Mouse (Mus musculus): ENCODE measurements around the gene Scube3.

Gene Scube3

DNA sequence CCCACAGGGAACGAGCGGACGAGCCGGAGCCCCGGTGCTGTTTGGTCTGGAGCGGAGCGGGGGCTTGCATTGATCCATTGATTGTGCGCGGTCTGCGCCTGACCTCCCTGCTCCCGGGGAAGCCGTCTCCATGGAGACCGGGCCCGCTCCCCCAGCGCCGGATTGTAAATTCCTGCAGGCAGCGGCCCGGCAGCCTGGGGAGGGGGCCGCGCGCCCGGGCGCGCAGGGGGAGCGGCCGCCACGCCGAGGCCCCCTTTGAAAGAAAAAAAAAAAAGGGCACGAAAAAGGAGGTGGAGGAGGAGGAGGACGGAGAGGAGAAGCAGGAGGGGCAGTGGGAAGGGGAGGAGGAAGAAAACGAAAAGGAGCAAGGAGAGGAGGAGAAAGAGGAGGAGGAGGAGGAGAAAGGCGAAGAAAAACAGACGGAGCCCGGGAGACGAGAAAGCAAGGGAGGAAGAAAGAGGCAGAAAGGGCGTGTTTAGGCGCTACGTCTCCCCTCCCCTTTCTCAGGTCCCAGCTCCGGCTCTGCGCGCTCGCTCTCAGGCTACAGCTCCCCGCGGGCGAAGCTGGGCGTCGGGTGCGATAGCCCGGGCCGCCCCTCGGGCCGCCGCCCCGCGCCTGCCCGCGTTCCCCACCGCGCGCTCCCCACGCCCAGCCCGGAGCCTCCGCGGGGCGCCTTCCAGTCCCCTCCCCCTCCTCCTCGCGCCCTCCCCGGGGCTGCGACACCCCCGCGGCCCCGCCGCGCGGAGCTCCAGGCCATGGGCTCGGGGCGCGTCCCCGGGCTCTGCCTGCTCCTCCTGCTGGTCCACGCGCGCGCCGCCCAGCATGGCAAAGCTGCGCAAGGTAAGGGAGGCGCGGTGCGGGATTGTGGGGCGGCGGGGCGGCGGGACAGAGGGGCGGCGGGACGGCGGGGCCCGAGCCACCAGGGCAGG, at the start of gene Scube3:
Gene Scube3 (plus strand): TSS at position 371 of the 929 bp plus-strand sequence.
- peak; percentile 74 for DNase-seq (ENCODE audit: low read depth, low spot score)

- no peak for DNase-seq (ENCODE audit: low read depth, low spot score)
Observed at GRCm38 (mm10) chr17:28092297-28092696, 49.6 kb upstream of the Scube3 start.

- no peak for DNase-seq (ENCODE audit: low read depth, low spot score)
Observed at GRCm38 (mm10) chr17:28093837-28094236, 48.1 kb upstream of the Scube3 start.

DNA sequence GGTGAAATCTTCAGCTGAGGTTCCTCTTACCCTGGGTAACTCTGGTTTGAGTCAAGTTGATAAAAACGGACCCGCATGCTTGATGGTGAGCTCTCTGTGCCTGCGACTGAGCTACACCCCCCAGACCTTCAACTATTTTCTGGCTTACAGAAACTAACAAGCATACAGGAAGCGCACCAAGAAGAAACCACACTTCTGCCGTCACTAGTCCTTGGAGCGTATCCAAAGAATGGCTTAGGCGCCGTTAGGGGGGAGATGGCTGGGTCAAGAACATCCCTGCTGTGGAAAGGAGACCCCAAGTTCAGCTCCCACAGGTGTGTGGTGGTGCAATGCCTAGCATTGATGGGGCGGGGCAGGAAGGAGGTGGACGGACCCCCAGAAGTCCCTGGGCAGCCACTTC, 45.5 kb upstream of the Scube3 start:
- DNase-seq (ENCODE audit: low read depth, low spot score), result no peak

- DNase-seq (ENCODE audit: low read depth, low spot score), result no peak
Observed at GRCm38 (mm10) chr17:28097308-28097707, 44.6 kb upstream of the Scube3 start.

DNA sequence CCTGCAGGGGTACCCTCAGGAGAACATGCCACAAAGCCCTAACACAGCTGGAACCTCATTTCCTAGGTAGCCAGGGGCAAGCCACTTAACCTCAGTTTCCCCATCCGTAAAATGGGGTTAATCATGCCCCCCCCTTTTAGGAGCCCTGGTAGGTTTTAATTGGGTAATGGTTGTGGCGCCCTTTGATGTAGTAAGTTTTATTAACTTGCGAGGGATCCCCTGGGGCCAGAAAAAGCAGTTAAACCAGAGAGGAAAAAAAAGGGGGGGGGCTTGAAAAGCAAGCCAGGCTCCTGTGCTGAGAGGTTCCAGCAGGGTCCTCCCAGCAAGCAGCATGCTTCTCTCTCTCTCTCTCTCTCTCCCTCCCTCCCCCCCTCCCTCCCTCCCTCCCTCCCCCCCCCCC, 42.9 kb upstream of the Scube3 start:
- peak; percentile 72 for DNase-seq (ENCODE audit: low read depth, low spot score)

GRCm38 (mm10) chr17:28100669-28101068, 41.3 kb upstream of the Scube3 start:
- DNase-seq (ENCODE audit: low read depth, low spot score), result no peak

DNA sequence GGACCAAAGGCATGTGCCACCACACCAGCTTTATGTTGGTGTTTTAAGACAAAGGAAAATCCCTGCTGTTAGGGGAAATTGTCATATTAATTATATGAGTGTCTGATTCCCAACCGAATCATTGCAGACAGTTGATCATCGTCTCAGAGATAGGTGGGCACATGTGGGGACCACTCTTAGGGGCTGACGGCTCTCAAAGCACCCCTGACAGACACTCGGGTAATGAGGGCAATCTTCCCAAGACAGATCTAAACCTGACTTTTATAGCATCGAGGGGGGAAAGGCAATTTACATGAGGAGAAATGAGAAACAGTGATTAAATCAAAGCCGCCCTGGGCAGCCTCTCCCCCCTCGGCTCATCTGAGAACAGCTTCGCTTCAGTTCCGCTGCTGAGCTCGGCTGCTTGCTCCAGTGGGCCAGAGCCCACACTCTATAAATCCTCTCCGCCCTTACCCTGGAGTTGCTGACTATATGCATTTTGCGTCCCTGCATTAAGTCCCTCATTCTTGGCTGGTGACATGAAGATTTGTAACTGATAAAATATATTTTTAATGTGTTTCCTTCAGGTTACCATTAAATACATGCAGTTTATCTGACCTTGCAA, 40.6 kb upstream of the Scube3 start:
- peak; percentile 73 for DNase-seq (ENCODE audit: low read depth, low spot score)

DNA sequence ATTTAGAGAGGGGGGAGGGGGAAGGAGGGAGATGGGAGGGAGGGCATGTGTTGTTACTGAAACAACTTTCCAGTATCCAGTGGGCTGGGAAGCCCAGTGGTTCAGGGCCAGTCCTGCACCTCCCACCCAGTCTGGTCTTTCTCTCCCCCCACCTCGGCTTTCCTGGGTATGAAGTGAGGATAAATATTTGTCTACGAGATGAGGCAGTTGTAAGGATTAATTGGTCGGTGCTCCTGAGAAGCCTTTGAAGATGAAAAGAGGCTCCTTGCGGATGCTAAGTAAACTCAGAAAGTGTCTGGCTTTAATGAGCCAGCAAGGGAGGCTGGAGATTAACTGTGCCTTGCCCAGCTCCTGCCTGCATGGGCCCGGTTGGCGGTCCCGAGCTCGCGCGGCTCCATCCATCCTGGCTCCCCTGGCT, 40.0 kb upstream of the Scube3 start:
- DNase-seq (ENCODE audit: low read depth, low spot score), result peak; percentile 57

DNA sequence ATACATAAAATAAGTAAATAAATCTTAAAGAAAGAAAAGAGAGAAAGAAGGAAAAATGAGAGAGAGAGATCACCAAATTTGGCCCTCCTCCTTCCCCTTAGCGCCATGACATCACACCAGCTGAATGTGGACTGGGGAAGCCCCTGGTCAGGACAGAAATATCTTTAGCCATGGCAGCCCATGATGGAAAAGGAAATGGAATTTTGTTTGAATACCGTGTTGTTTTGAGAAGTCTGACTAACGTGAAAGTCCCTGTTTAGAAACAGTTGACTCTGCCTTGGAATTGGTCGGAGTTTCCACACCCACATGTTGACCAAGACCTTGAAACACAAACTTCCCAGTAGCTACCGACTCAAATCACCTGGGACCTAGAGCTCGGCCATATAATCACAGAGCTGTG, 37.5 kb upstream of the Scube3 start:
- no peak for DNase-seq (ENCODE audit: low read depth, low spot score)

GRCm38 (mm10) chr17:28106352-28106751, 35.6 kb upstream of the Scube3 start:
- no peak for DNase-seq (ENCODE audit: low read depth, low spot score)

DNA sequence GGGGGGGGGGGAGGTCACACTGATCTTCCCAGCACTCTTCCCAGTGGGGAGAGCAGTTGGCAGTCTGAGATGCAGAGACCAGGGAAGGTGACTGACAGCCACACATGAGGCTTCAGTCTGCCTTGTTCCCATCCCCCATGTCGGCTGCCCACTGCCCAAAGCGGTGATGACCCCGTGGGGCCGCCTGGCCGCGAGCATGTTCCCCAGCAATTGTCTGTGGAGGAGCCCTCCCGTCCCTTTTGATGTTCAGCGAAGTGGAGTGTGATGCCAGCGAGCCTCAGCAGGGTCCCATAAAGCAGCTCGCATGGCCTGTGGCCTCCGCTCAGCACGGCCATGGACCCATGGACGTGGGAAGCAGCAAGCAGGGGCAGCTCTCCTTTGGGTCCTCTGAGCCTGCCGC, 34.7 kb upstream of the Scube3 start:
- DNase-seq (ENCODE audit: low read depth, low spot score), result no peak

- no peak for DNase-seq (ENCODE audit: low read depth, low spot score)
Observed at GRCm38 (mm10) chr17:28112266-28112665, 29.7 kb upstream of the Scube3 start.

GRCm38 (mm10) chr17:28116335-28116734, 25.6 kb upstream of the Scube3 start:
- DNase-seq (ENCODE audit: low read depth, low spot score), result no peak

GRCm38 (mm10) chr17:28117451-28118209, 24.3 kb upstream of the Scube3 start:
- no peak for DNase-seq (ENCODE audit: low read depth, low spot score)

GRCm38 (mm10) chr17:28120460-28120859, 21.5 kb upstream of the Scube3 start:
- no peak for DNase-seq (ENCODE audit: low read depth, low spot score)

DNA sequence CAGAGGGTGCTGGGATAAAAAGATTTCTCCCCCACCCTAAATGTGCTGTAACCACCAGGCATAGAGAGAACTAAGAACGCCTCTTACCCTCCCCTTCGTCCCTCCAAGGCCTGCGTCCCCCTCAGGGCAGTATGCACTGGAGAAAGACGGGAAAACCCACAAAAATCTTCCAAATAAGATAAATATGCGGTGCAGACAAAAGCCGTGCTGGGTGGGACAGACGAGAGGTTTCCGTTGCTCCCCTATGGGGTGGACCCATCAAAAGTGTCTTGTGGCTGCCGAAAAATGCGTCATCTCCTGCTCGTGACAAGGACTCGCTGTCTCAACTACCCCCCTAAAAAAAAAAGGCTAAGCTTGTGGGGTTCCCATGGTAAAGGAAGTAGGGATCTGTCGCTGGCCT, 19.0 kb upstream of the Scube3 start:
- DNase-seq (ENCODE audit: low read depth, low spot score), result no peak

GRCm38 (mm10) chr17:28123627-28124026, 18.3 kb upstream of the Scube3 start:
- DNase-seq (ENCODE audit: low read depth, low spot score), result no peak

DNA sequence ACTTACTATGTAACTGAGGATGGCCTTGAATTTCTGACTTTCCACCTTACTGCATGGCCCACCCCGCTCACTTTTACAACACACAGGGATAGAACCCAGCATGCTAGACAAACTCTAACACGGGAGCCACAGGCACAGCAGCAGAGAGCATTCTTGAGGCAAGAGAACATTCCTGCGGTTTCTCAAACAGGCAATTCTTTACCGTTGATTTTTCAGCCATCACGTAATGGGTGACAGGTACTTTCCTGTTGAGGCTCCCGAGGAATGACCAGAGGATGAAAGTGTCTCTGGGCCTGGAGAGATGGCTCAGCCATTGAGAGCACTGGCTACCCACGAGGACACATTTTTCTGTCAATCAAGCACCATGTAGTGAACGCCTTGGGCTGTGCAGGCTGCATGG, 17.6 kb upstream of the Scube3 start:
- DNase-seq (ENCODE audit: low read depth, low spot score), result no peak

DNA sequence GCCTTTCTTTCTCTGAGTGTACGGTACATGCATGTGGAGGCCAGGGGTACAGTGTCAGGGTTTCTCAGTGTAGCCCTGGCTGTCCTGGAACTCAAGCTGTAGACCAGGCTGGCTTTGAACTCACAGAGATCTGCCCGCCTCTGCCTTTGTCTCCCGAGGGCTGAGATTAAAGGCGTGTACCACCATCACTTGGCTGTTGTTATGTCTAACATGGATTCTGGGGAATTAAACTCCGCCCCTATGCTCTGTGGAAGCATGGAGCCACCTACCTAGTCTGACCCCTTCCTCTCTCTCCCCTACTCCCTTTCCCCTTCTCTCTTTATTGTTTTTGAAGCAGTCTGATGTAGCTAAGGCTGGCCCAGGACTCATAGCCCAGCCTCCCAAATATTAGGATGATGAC, 12.1 kb upstream of the Scube3 start:
- no peak for DNase-seq (ENCODE audit: low read depth, low spot score)

GRCm38 (mm10) chr17:28130391-28131125, 11.4 kb upstream of the Scube3 start:
- no peak for DNase-seq (ENCODE audit: low read depth, low spot score)

DNA sequence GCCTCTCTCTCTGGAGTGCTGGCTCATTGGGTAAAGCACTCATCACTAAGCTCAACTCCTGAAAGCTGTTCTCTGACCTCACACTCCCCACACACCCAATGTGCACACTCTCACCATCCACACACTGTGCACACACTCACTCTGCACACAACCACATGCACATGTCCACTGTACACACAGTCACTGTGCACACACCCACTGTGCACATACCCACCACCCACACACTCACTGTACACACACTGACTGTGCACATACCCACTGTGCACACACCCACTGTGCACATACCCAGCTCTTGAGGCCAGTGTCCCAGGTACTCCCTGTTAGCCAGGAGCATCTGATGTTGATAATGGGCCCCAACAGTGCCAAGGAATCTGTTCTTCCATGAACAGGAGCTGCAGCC, 10.8 kb upstream of the Scube3 start:
- no peak for DNase-seq (ENCODE audit: low read depth, low spot score)

Measured in forelimb bud, embryonic 11.5 days (tissue).